Mouse (Mus musculus): Measurements from ENCODE around the gene Rrp9.

DNA sequence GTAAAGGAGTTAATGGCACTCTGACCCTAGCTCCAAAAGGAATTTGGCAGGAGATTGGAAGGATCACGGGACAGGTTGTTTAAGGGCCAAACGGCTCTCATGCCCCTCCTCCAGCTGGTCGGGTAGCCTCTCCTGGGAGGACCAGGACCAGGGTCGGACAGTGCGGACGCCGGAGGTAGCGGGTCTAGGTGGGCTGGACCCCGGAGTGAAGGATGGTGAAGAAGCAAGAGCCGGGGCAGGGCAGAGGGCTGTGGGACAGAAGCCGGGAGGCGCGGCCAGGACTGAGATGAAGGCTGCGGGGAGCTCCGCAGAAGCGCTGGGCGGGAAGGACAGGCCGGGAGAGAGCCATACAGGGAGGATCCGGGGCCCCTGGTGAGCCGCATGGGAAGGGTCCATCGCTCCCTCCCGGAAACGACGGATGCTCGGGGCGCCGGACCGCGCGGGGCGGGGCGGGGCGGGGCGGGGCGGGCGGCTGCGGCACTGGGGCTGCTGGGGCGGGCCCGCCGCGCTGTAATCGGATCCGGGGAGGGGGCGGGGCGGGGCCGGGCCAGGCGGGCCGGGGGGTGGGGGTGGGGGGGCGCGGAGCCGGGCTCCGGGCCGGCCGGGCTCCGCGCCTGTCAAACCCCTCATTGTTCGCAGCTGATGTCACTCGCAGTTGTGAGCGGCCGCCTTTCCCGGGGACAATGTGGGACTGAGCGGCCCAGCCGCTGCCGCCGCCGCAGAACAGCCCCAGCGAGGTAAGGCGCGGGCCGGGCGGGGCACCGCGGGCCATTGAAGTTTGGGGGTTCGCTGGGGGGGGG, 22.3 kb upstream of the Rrp9 start, which contains the start of gene Pcbp4:
- TF ChIP-seq CTCF (IDR thresholded peaks at IDR 0.05; ENCODE audit: borderline replicate concordance, insufficient read depth, low read length) = no peak
- peak; percentile 52 for TF ChIP-seq POLR2A (IDR thresholded peaks at IDR 0.05; ENCODE audit: low read depth, low read length)
